Mouse (Mus musculus): Measurements from ENCODE around the gene Prss12.

Prss12 gene

GRCm38 (mm10) chr3:123537279-123537678 is 90.6 kb downstream of the Prss12 start:
- DNase-seq (ENCODE audit: low spot score), result no peak

DNA sequence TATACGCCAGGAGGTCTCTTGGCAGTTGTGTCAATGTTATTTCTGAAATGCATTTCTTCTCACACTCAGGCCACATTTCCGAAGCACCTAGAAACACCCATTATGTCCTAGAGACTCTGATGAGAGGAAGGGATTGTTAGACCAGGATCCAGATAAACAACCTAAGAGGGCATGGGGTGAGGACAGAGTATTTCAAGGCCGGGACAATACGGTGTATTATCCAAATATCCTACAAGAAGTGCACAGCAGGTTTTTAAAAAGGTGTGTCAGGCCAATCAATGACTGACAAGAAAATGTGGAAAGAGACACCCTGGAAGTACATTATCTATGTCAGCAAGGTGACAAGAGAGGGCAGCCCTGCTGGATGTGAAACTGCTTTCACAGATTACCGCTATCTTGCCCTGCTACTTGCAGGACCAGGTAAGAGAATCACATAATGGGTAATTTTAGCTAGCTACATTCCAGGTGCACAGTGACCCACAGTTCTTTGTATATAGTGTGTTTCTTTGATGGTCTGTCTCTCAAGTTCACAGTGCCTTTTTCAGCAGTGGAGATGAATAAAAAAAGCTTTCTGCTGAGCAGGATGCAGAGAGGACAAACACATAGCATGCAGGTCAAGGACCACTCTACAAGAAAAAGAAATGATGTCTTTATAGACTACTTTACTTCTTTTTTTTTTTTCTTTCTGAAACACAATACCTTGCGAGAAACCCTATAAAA is 97.0 kb downstream of the Prss12 start:
- no peak for DNase-seq (ENCODE audit: low spot score)

DNA sequence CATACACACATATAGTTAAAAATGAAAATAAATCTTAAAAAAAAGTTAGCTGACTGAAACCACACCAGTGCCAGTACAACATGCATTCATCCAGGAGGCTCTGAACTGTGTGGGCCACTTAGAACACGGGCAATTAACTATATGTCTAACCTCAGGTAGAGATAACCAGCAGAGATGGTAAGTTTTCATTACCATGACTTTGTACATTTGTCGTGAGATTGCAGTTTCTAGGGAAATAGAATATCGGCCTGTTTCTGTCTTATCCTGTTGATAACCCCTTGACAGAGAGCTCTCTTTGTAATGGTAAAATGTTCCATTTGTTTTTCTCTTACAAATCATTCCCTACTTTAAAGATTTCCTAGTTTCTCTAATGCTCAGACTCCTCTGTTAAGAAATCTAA is 103.8 kb downstream of the Prss12 start:
- DNase-seq (ENCODE audit: low spot score), result no peak

DNA sequence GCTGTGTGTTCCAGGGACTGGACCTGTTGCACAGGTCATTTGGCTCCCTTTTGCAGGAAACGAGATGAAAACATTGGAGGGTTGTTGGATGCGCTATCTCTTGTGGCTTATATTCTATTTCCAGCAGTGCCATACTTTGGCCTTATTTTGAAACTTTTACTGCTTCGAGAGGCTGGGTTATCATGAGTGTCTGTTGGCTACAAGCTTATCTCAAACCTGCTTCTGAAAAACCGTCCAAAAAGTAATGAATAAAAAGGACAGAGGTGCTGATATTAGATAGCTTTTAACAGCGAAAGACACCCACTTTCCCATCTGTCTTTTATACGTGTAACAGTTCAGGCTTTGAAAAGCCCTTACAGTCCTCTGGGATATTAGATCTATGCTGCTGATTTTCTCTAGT is 107.2 kb downstream of the Prss12 start:
- no peak for DNase-seq (ENCODE audit: low spot score)

DNA sequence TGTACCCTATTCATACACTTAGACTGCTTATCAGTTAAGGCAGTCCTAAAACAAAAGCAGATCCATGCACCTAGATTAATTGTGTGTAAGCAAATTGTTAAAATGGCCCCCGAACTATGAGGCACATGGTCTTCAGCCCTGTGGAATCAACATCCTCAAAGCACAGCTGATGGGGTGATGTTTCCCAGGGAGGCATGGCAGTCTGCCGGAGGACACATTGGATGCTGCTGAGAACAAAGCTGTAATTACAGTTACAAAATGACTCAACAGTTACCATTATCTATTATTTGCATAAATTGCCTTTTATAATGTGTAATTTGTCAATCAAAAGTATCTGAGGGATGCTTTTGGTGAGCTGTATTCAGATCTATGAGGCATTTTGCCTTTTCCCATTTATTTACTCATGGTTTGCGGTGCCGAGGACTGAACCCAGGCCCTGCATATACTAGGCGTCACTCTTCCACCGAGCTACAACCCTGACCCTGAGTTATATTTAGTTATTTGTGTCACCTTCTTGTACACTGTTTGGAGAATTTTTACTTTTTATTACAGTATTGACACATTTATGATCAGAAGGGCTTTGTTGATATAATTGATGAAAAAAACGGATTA is 108.6 kb downstream of the Prss12 start:
- DNase-seq (ENCODE audit: low spot score), result no peak
